Mouse (Mus musculus) midbrain, embryonic 12.5 days (tissue): ENCODE results near the gene Mthfd1l. TPM values are rescaled to one million over a fixed set of nuclear protein-coding genes. Genes with fewer than 3 reads are reported as not detected.

Source experiments
- ATAC-seq: fragments of 200-750 bp; cut with Nextera tagmentation; 2 replicates; pipeline ENCODE4 v1.8.0; 2017; ENCODE audit warnings: low read depth, moderate TSS enrichment, moderate library complexity; ENCODE audit not compliant: low FRiP score
- H3K27ac ChIP-seq: fragments of 300-500 bp; sonication (generic); replicated peaks from 2 replicates; pipeline ENCODE4 v1.5.1; 2016; ENCODE audit warnings: mild to moderate bottlenecking
- H3K27me3 ChIP-seq: fragments of 300-500 bp; sonication (generic); 2 replicates; pipeline ENCODE4 v1.6.1; 2016; ENCODE audit warnings: mild to moderate bottlenecking
- H3K36me3 ChIP-seq: fragments of 300-500 bp; sonication (generic); 2 replicates; pipeline ENCODE4 v1.6.1; 2016
- H3K4me1 ChIP-seq: fragments of 300-500 bp; sonication (generic); 2 replicates; pipeline ENCODE4 v1.6.1; 2016
- H3K4me2 ChIP-seq: fragments of 300-500 bp; sonication (generic); replicated peaks from 2 replicates; pipeline ENCODE4 v1.6.1; 2016; ENCODE audit warnings: mild to moderate bottlenecking, moderate library complexity
- H3K4me3 ChIP-seq: fragments of 300-500 bp; sonication (generic); 2 replicates; pipeline ENCODE4 v1.5.1; 2016; ENCODE audit warnings: mild to moderate bottlenecking
- H3K9ac ChIP-seq: fragments of 300-500 bp; sonication (generic); replicated peaks from 2 replicates; pipeline ENCODE4 v1.6.1; 2016; ENCODE audit warnings: mild to moderate bottlenecking, moderate library complexity
- H3K9me3 ChIP-seq: fragments of 300-500 bp; sonication (generic); 2 replicates; pipeline ENCODE4 v1.6.1; 2016; ENCODE audit warnings: mild to moderate bottlenecking
- WGBS: fragments of 180-500 bp; shearing (Covaris S2); methylation state at CpG from one replicate; pipeline ENCODE4 v1.1.7; 2016; 5-methylcytosine and 5-hydroxymethylcytosine counted together
- polyA plus RNA-seq: library from polyadenylated mRNA; unstranded; fragments of >200 nt; fragmentation: Nextera tagmentation; extraction: Ambion mirVana; gene quantifications from 2 replicates; pipeline ENCODE4 v1.2.1, GENCODE M21; 2016

The Mthfd1l gene
- polyA plus RNA-seq, 1 experiment from 2014 or later, result 11.7 TPM

- no peaks in the 10 kb centered on the region for H3K27me3 ChIP-seq
- ATAC-seq, result no peak
- no peak overlapping the region for H3K4me2 ChIP-seq
- H3K9ac ChIP-seq, result no peak overlapping the region
- 94% methylated on average over 8 of the region's 8 CpGs for WGBS
- H3K36me3 ChIP-seq, result no peaks in the 10 kb centered on the region
- no peaks in the 10 kb centered on the region for H3K9me3 ChIP-seq
- no peaks in the 10 kb centered on the region for H3K4me1 ChIP-seq
- H3K4me3 ChIP-seq, result no peak overlapping the region
- H3K27ac ChIP-seq, result no peak overlapping the region
Observed at GRCm38 (mm10) chr10:4092990-4093389, 120.1 kb downstream of the Mthfd1l start.

- Histone ChIP-seq H3K4me3 (no peak overlapping the region), H3K27ac (no peak overlapping the region), H3K9me3 (no peaks in the 10 kb centered on the region), H3K36me3 (no peaks in the 10 kb centered on the region), H3K4me2 (no peak overlapping the region), H3K27me3 (no peaks in the 10 kb centered on the region), H3K9ac (no peak overlapping the region), H3K4me1 (no peaks in the 10 kb centered on the region)
- no peak for ATAC-seq
- WGBS, result 87% methylated on average over 9 of the region's 9 CpGs
Observed at GRCm38 (mm10) chr10:4094093-4094817, 121.3 kb downstream of the Mthfd1l start.

- Histone ChIP-seq H3K9ac (no peak overlapping the region), H3K36me3 (no peaks in the 10 kb centered on the region), H3K27ac (no peak overlapping the region), H3K9me3 (no peaks in the 10 kb centered on the region), H3K4me2 (no peak overlapping the region), H3K4me1 (no peaks in the 10 kb centered on the region), H3K4me3 (no peak overlapping the region), H3K27me3 (no peaks in the 10 kb centered on the region)
- WGBS, result 84% methylated on average over 5 of the region's 5 CpGs
- no peak for ATAC-seq
Observed at GRCm38 (mm10) chr10:4096151-4096550, 123.2 kb downstream of the Mthfd1l start.

GRCm38 (mm10) chr10:4100007-4100406, 127.1 kb downstream of the Mthfd1l start:
- no peak for ATAC-seq
- Histone ChIP-seq H3K4me2 (no peak overlapping the region), H3K4me3 (no peak overlapping the region), H3K27ac (no peak overlapping the region), H3K27me3 (no peaks in the 10 kb centered on the region), H3K9me3 (no peaks in the 10 kb centered on the region), H3K4me1 (no peaks in the 10 kb centered on the region), H3K36me3 (no peaks in the 10 kb centered on the region), H3K9ac (no peak overlapping the region)
- WGBS, result 97% methylated on average over 6 of the region's 6 CpGs

GRCm38 (mm10) chr10:4105676-4106528, 133.0 kb downstream of the Mthfd1l start:
- 0 out of 2 replicates have a peak overlapping the region, but pooled peaks have one; percentile 16 for H3K27ac ChIP-seq
- ATAC-seq, result peak; percentile 58
- H3K9ac ChIP-seq, result no peak overlapping the region
- peaks cover 28% of the 10 kb centered on the region for H3K4me1 ChIP-seq
- no peak overlapping the region for H3K4me2 ChIP-seq
- no peaks in the 10 kb centered on the region for H3K27me3 ChIP-seq
- no peak overlapping the region for H3K4me3 ChIP-seq
- no peaks in the 10 kb centered on the region for H3K9me3 ChIP-seq
- 34% methylated on average over 10 of the region's 10 CpGs for WGBS
- no peaks in the 10 kb centered on the region for H3K36me3 ChIP-seq

GRCm38 (mm10) chr10:4107661-4108338, 134.9 kb downstream of the Mthfd1l start:
- H3K9ac ChIP-seq, result no peak overlapping the region
- H3K4me2 ChIP-seq, result no peak overlapping the region
- no peaks in the 10 kb centered on the region for H3K36me3 ChIP-seq
- H3K4me3 ChIP-seq, result no peak overlapping the region
- H3K9me3 ChIP-seq, result no peaks in the 10 kb centered on the region
- peaks cover 28% of the 10 kb centered on the region for H3K4me1 ChIP-seq
- peak; percentile 24; the same call in 1 of the 2 replicates for ATAC-seq
- no peak overlapping the region; the same call in 1 of the 2 replicates for H3K27ac ChIP-seq
- WGBS, result 37% methylated on average over 7 of the region's 7 CpGs
- H3K27me3 ChIP-seq, result no peaks in the 10 kb centered on the region

GRCm38 (mm10) chr10:4108462-4108861, 135.5 kb downstream of the Mthfd1l start:
- no peaks in the 10 kb centered on the region for H3K36me3 ChIP-seq
- no peak overlapping the region for H3K4me2 ChIP-seq
- ATAC-seq, result no peak
- H3K27ac ChIP-seq, result no peak overlapping the region
- peaks cover 32% of the 10 kb centered on the region for H3K4me1 ChIP-seq
- H3K9ac ChIP-seq, result no peak overlapping the region
- H3K27me3 ChIP-seq, result no peaks in the 10 kb centered on the region
- H3K4me3 ChIP-seq, result no peak overlapping the region
- H3K9me3 ChIP-seq, result no peaks in the 10 kb centered on the region
- WGBS, result 79% methylated on average over 9 of the region's 9 CpGs

GRCm38 (mm10) chr10:4111095-4111794, 138.3 kb downstream of the Mthfd1l start:
- ATAC-seq, result no peak
- Histone ChIP-seq H3K9me3 (no peaks in the 10 kb centered on the region), H3K27ac (no peak overlapping the region), H3K27me3 (no peaks in the 10 kb centered on the region), H3K36me3 (no peaks in the 10 kb centered on the region), H3K9ac (no peak overlapping the region), H3K4me1 (peaks cover 25% of the 10 kb centered on the region), H3K4me2 (no peak overlapping the region), H3K4me3 (no peak overlapping the region)
- WGBS, result 76% methylated on average over 19 of the region's 19 CpGs

- no peak for ATAC-seq
- WGBS, result 82% methylated on average over 8 of the region's 8 CpGs
- Histone ChIP-seq H3K27ac (no peak overlapping the region; the same call in 1 of the 2 replicates), H3K4me1 (peaks cover 20% of the 10 kb centered on the region), H3K36me3 (no peaks in the 10 kb centered on the region), H3K9me3 (no peaks in the 10 kb centered on the region), H3K27me3 (no peaks in the 10 kb centered on the region), H3K9ac (no peak overlapping the region), H3K4me3 (no peak overlapping the region), H3K4me2 (no peak overlapping the region)
Observed at GRCm38 (mm10) chr10:4111795-4112139, 138.8 kb downstream of the Mthfd1l start.

- ATAC-seq, result no peak
- Histone ChIP-seq H3K4me2 (no peak overlapping the region), H3K4me1 (peaks cover 11% of the 10 kb centered on the region), H3K36me3 (no peaks in the 10 kb centered on the region), H3K27me3 (no peaks in the 10 kb centered on the region), H3K4me3 (no peak overlapping the region), H3K9me3 (no peaks in the 10 kb centered on the region), H3K9ac (no peak overlapping the region), H3K27ac (no peak overlapping the region)
- 78% methylated on average over 17 of the region's 17 CpGs for WGBS
Observed at GRCm38 (mm10) chr10:4112611-4113327, 139.9 kb downstream of the Mthfd1l start.

GRCm38 (mm10) chr10:4113328-4113658, 140.4 kb downstream of the Mthfd1l start:
- Histone ChIP-seq H3K9me3 (no peaks in the 10 kb centered on the region), H3K27ac (no peak overlapping the region), H3K4me1 (peaks cover 7% of the 10 kb centered on the region), H3K27me3 (no peaks in the 10 kb centered on the region), H3K4me2 (no peak overlapping the region), H3K4me3 (no peak overlapping the region), H3K9ac (no peak overlapping the region), H3K36me3 (no peaks in the 10 kb centered on the region)
- 95% methylated on average over 5 of the region's 5 CpGs for WGBS
- no peak for ATAC-seq
